Mouse (Mus musculus): Measurements from ENCODE around the gene Itga9. TPM values are rescaled to one million over a fixed set of nuclear protein-coding genes. Genes with fewer than 3 reads are reported as not detected.

Itga9 gene
- polyA plus RNA-seq, 1 experiment from 2014 or later, result 0.74 TPM

- Histone ChIP-seq H3K27ac (ENCODE audit: low read depth, low read length) (no peak overlapping the region), H3K4me3 (ENCODE audit: low read length) (no peak overlapping the region), H3K4me2 (ENCODE audit: low read length) (no peak overlapping the region), H3K27me3 (replicated peaks; ENCODE audit: control insufficient read depth, insufficient read depth, low read length) (no peaks in the 10 kb centered on the region), H3K9me3 (ENCODE audit: control insufficient read depth, low read length) (no peaks in the 10 kb centered on the region), H3K4me1 (ENCODE audit: control insufficient read depth, insufficient read depth, low read depth, low read length) (no peaks in the 10 kb centered on the region), H3K9ac (ENCODE audit: low read depth, low read length) (no peak overlapping the region), H3K36me3 (ENCODE audit: control insufficient read depth, insufficient read depth, low read length) (no peaks in the 10 kb centered on the region)
- ATAC-seq, result no peak
- WGBS, result 90% methylated on average over 8 of the region's 8 CpGs
Measured at GRCm38 (mm10) chr9:118887734-118888133, 281.2 kb downstream of the Itga9 start.

GRCm38 (mm10) chr9:118890149-118890548, 283.7 kb downstream of the Itga9 start:
- H3K4me1 ChIP-seq (ENCODE audit: control insufficient read depth, insufficient read depth, low read depth, low read length), result no peaks in the 10 kb centered on the region
- no peak overlapping the region for H3K4me3 ChIP-seq (ENCODE audit: low read length)
- H3K9me3 ChIP-seq (ENCODE audit: control insufficient read depth, low read length), result no peaks in the 10 kb centered on the region
- no peak overlapping the region for H3K4me2 ChIP-seq (ENCODE audit: low read length)
- ATAC-seq, result no peak
- H3K27me3 ChIP-seq (replicated peaks; ENCODE audit: control insufficient read depth, insufficient read depth, low read length), result no peaks in the 10 kb centered on the region
- WGBS, result 83% methylated on average over 4 of the region's 4 CpGs
- H3K9ac ChIP-seq (ENCODE audit: low read depth, low read length), result no peak overlapping the region
- no peak overlapping the region for H3K27ac ChIP-seq (ENCODE audit: low read depth, low read length)
- no peaks in the 10 kb centered on the region for H3K36me3 ChIP-seq (ENCODE audit: control insufficient read depth, insufficient read depth, low read length)

DNA sequence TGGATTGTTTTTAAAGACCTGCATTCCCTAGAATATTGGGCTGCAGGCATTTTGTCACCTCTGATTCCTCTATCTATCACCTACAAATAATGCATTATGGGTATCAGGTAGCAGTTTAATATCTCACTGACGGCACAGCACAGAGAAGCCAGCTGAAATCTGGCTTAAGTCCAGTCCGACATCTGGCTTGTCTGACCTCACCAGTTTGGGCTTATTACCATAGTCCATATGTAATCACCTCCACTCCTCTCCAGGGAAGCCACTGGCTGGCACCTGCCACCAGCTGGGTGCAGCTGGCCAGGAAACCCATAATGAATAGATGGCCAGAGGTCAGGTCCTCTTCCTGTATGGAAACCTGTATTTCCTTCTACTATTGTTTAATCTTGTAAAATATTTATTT, 284.2 kb downstream of the Itga9 start:
- Histone ChIP-seq H3K9me3 (ENCODE audit: control insufficient read depth, low read length) (no peaks in the 10 kb centered on the region), H3K36me3 (ENCODE audit: control insufficient read depth, insufficient read depth, low read length) (no peaks in the 10 kb centered on the region), H3K9ac (ENCODE audit: low read depth, low read length) (no peak overlapping the region), H3K4me3 (ENCODE audit: low read length) (no peak overlapping the region), H3K4me1 (ENCODE audit: control insufficient read depth, insufficient read depth, low read depth, low read length) (no peaks in the 10 kb centered on the region), H3K27ac (ENCODE audit: low read depth, low read length) (no peak overlapping the region), H3K4me2 (ENCODE audit: low read length) (no peak overlapping the region), H3K27me3 (replicated peaks; ENCODE audit: control insufficient read depth, insufficient read depth, low read length) (no peaks in the 10 kb centered on the region)
- no peak for ATAC-seq
- WGBS, result 40% methylated on average over 2 of the region's 2 CpGs

DNA sequence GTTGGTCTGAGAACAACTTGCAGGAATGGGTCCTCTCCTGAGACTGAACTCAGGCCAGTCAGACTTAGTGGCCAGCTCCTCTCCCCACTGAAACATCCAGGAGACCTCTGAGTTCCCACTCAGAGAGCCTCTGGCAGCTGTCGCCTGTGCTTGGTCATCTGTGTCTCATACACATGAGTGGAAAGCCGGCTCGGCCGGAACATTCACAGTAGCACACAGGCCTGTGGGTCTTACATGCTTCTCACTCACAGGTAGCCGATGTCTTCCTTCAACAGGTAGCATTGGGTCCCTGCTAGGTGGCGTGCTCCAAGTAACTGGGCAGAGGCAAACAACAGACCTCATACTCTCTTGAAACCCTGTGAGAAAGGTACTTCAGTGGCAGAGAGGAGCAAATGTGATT, 284.6 kb downstream of the Itga9 start:
- no peak overlapping the region for H3K4me3 ChIP-seq (ENCODE audit: low read length)
- H3K27ac ChIP-seq (ENCODE audit: low read depth, low read length), result no peak overlapping the region
- H3K36me3 ChIP-seq (ENCODE audit: control insufficient read depth, insufficient read depth, low read length), result no peaks in the 10 kb centered on the region
- H3K4me1 ChIP-seq (ENCODE audit: control insufficient read depth, insufficient read depth, low read depth, low read length), result no peaks in the 10 kb centered on the region
- ATAC-seq, result no peak
- WGBS, result 85% methylated on average over 6 of the region's 6 CpGs
- H3K4me2 ChIP-seq (ENCODE audit: low read length), result no peak overlapping the region
- no peaks in the 10 kb centered on the region for H3K9me3 ChIP-seq (ENCODE audit: control insufficient read depth, low read length)
- H3K27me3 ChIP-seq (replicated peaks; ENCODE audit: control insufficient read depth, insufficient read depth, low read length), result no peaks in the 10 kb centered on the region
- no peak overlapping the region for H3K9ac ChIP-seq (ENCODE audit: low read depth, low read length)

- no peak overlapping the region for H3K4me2 ChIP-seq (ENCODE audit: low read length)
- H3K4me1 ChIP-seq (ENCODE audit: control insufficient read depth, insufficient read depth, low read depth, low read length), result no peaks in the 10 kb centered on the region
- no peak overlapping the region for H3K27ac ChIP-seq (ENCODE audit: low read depth, low read length)
- no peak for ATAC-seq
- no peaks in the 10 kb centered on the region for H3K27me3 ChIP-seq (replicated peaks; ENCODE audit: control insufficient read depth, insufficient read depth, low read length)
- H3K9ac ChIP-seq (ENCODE audit: low read depth, low read length), result no peak overlapping the region
- WGBS, result 69% methylated on average over 9 of the region's 9 CpGs
- no peaks in the 10 kb centered on the region for H3K36me3 ChIP-seq (ENCODE audit: control insufficient read depth, insufficient read depth, low read length)
- H3K4me3 ChIP-seq (ENCODE audit: low read length), result no peak overlapping the region
- no peaks in the 10 kb centered on the region for H3K9me3 ChIP-seq (ENCODE audit: control insufficient read depth, low read length)
Measured at GRCm38 (mm10) chr9:118891593-118891992, 285.1 kb downstream of the Itga9 start.

GRCm38 (mm10) chr9:118895101-118895500, 288.6 kb downstream of the Itga9 start:
- WGBS, result 58% methylated on average over 2 of the region's 2 CpGs
- no peak overlapping the region for H3K4me3 ChIP-seq (ENCODE audit: low read length)
- H3K27ac ChIP-seq (ENCODE audit: low read depth, low read length), result no peak overlapping the region
- H3K9me3 ChIP-seq (ENCODE audit: control insufficient read depth, low read length), result no peaks in the 10 kb centered on the region
- no peak overlapping the region for H3K9ac ChIP-seq (ENCODE audit: low read depth, low read length)
- H3K4me2 ChIP-seq (ENCODE audit: low read length), result no peak overlapping the region
- H3K4me1 ChIP-seq (ENCODE audit: control insufficient read depth, insufficient read depth, low read depth, low read length), result no peaks in the 10 kb centered on the region
- H3K27me3 ChIP-seq (replicated peaks; ENCODE audit: control insufficient read depth, insufficient read depth, low read length), result no peaks in the 10 kb centered on the region
- no peak for ATAC-seq
- peaks cover 2% of the 10 kb centered on the region; the same call in 1 of the 2 replicates for H3K36me3 ChIP-seq (ENCODE audit: control insufficient read depth, insufficient read depth, low read length)

- peaks cover 2% of the 10 kb centered on the region; the same call in 1 of the 2 replicates for H3K36me3 ChIP-seq (ENCODE audit: control insufficient read depth, insufficient read depth, low read length)
- H3K9me3 ChIP-seq (ENCODE audit: control insufficient read depth, low read length), result no peaks in the 10 kb centered on the region
- 80% methylated on average over 2 of the region's 2 CpGs for WGBS
- no peak for ATAC-seq
- H3K27me3 ChIP-seq (replicated peaks; ENCODE audit: control insufficient read depth, insufficient read depth, low read length), result no peaks in the 10 kb centered on the region
- no peak overlapping the region for H3K9ac ChIP-seq (ENCODE audit: low read depth, low read length)
- no peak overlapping the region for H3K27ac ChIP-seq (ENCODE audit: low read depth, low read length)
- H3K4me2 ChIP-seq (ENCODE audit: low read length), result no peak overlapping the region
- no peak overlapping the region for H3K4me3 ChIP-seq (ENCODE audit: low read length)
- no peaks in the 10 kb centered on the region for H3K4me1 ChIP-seq (ENCODE audit: control insufficient read depth, insufficient read depth, low read depth, low read length)
Measured at GRCm38 (mm10) chr9:118900677-118901076, 294.2 kb downstream of the Itga9 start.

GRCm38 (mm10) chr9:118901917-118902316, 295.4 kb downstream of the Itga9 start:
- Histone ChIP-seq H3K4me1 (ENCODE audit: control insufficient read depth, insufficient read depth, low read depth, low read length) (no peaks in the 10 kb centered on the region), H3K9ac (ENCODE audit: low read depth, low read length) (no peak overlapping the region), H3K4me3 (ENCODE audit: low read length) (no peak overlapping the region), H3K4me2 (ENCODE audit: low read length) (no peak overlapping the region), H3K36me3 (ENCODE audit: control insufficient read depth, insufficient read depth, low read length) (peaks cover 2% of the 10 kb centered on the region; the same call in 1 of the 2 replicates), H3K27me3 (replicated peaks; ENCODE audit: control insufficient read depth, insufficient read depth, low read length) (no peaks in the 10 kb centered on the region), H3K27ac (ENCODE audit: low read depth, low read length) (no peak overlapping the region), H3K9me3 (ENCODE audit: control insufficient read depth, low read length) (no peaks in the 10 kb centered on the region)
- WGBS, result 12% methylated on average over 6 of the region's 6 CpGs
- peak; percentile 48; the same call in 1 of the 2 replicates for ATAC-seq

DNA sequence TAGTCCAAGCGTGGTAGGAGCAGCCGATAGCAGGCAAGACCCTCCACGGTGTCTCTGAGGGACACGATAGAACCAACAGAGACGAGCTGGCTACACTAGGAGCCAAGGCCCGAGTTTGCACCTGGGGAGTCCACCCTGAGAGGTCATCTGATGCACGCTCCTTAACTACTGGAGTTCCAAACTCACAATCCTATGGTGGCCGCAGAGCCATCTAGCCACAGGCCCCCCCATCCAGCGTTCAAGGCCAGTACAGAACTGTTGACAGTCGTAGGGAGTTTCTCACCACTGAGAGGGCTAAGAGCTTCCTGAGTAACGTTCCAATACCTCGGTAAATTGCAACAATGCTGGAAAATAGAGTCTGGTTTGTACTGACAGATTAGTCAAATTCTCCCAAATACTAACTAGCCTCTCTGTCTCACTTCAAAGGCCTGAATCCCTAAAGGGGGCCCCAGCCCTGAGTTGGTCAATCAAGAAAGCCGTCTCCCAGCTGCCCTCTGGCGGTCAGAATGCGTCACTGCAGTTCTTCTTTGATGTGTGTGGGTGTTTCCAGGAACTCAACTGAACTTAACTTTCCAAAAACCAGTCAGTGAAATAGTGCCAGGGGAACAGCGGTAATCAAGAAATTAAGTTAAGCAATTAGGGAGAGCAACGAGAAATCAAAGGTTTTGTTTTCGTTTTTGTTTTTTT, 301.6 kb downstream of the Itga9 start:
- Histone ChIP-seq H3K9ac (ENCODE audit: low read depth, low read length) (no peak overlapping the region), H3K27me3 (replicated peaks; ENCODE audit: control insufficient read depth, insufficient read depth, low read length) (no peaks in the 10 kb centered on the region), H3K4me1 (ENCODE audit: control insufficient read depth, insufficient read depth, low read depth, low read length) (peaks cover 2% of the 10 kb centered on the region; the same call in 1 of the 2 replicates), H3K36me3 (ENCODE audit: control insufficient read depth, insufficient read depth, low read length) (no peaks in the 10 kb centered on the region), H3K27ac (ENCODE audit: low read depth, low read length) (no peak overlapping the region), H3K4me2 (ENCODE audit: low read length) (no peak overlapping the region), H3K4me3 (ENCODE audit: low read length) (no peak overlapping the region), H3K9me3 (ENCODE audit: control insufficient read depth, low read length) (no peaks in the 10 kb centered on the region)
- WGBS, result 56% methylated on average over 18 of the region's 18 CpGs
- ATAC-seq, result no peak
